Mouse (Mus musculus) right cerebral cortex, postnatal 10 days (tissue): ENCODE measurements around the gene Ccpg1.

Source experiments
- DNase-seq, 2 experiments: peaks; one replicate each; pipeline ENCODE4 v3.0.0; 2021; ENCODE audit warnings: low spot score in 2 of 2

The Ccpg1 gene

DNA sequence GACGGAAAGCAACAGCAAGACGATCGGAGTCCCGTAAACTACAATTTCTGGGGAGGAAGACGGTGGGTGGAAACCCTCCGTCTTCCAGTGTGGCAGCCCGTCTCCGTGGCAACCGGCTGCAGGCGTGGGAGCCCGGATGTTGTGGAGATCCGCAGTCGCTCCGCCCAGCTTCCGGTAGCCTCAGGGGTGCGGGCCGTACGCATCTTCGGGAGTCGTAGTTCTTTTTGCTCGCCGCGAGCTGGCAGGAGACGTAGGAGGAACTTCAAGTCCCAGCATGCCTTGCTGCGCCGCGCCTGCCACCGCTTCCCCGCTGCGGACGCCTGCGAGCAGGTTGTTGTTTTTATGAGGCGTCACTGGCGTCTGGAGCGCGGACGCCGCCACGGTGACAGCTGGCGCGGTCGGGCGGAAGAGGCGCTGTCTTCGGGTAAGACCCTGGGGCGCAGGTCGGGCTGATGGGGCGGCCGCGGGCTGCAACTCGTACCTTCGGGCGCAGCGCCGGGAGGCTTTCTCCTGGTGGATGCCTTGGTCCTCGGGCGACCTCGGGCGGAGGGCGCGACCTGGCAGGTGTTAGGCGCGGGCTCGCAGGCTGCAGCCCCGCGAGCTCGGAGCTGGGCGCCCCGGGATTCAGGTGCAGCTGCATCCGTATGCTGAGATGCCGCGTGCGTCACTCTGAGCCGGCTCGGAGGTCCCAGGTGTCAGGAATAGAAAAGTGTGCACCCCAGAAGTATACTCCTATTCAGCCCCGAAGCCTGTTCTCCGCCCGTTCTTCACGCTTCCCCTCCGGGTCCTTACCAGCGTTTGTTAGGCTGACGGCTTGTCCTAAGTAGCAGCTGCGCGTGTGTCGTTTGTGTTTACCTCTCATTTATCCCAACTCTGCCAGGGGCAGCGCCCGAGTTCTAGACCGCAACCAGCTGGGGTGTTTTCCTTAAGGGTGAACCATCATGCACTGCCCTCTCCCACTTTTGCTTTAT is at the start of gene Ccpg1, which contains the start of gene Ccpg1os:
Gene Ccpg1, plus strand, starts transcription at position 180 of the 971 bp plus-strand sequence.
Gene Ccpg1os, minus strand, starts transcription at position 133 of the 971 bp plus-strand sequence.
- DNase-seq: peak; percentile 99

DNA sequence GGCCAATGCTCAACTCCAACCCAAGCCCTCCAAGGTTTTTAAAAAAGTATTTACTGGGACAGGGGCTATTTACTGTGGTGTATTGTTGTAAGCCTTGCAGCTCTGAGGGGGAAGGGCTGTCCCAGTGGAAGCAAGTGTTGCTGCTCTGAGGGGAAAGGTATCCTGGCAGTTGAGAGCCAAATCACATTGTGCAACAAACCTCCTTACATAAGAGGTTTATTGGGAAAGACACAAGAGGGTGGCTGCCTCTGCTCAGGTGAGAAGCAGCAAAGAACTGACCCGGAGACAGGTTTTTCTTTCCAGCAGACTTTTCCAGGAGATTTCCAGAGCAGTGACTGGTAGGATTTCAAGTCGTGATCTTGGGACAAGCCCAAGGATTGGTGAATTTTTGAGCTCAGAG is 48.9 kb upstream of the Ccpg1 start:
- no peak for DNase-seq

GRCm38 (mm10) chr9:72943424-72943823 is 41.8 kb upstream of the Ccpg1 start:
- no peak for DNase-seq

DNA sequence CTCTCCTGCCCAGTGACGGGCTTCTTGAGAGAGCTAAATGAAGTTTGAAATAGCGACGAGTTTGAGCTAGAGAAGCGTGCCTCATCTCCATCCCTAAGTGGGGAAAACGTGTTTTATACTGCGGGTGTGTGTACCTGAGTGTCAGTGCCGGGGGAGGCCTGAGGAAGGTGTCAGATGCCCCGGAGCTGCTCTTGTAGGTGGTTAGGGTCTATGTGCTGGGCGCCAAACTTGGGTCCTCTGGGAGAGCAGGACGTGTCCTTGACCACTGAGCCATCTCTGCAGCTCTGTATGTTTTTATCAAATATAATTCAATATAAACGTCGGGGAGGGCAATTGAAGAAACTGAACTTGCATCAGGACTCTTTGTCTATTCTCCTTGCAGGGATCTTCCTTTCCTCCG is 40.9 kb upstream of the Ccpg1 start:
- DNase-seq: no peak

GRCm38 (mm10) chr9:72947010-72947409 is 38.2 kb upstream of the Ccpg1 start:
- no peak for DNase-seq

DNA sequence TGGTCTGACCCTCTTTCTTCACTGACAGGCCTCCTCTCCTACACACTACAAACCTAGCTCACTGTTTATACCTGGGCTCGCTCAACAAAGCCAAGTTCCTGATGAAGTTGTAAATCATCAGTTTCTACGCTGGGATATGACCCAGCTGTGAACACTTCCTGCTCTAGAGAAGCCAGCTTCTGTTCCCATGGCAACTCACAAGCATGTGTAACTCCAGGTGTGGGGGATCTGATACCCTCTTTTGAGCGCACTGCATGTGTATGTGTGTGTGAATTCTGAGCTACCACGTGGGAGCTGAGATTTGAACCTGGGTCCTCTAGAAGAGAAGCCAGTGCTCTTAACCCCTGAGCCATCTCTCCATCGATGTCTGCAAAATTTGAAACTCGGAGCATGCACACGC is 35.7 kb upstream of the Ccpg1 start:
- DNase-seq: no peak

DNA sequence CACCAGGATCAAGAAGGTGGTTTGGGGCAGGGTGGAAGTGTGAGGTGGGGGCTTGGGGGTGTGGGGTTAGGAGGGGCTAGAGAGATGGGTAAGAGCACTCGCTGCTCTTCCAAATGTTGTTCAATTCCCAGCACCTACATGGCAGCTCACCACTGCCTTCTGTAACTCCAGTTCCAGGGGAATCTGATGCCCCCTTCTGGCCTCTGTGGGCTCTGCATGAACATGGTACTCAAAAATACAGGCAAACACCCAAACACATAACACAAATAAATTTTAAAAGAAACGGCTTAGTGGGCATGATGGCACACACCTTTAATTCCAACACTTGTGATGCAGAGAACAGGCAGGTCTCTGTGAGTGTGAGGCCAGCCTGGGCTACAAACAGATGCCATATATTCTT is 30.5 kb upstream of the Ccpg1 start:
- DNase-seq: no peak

GRCm38 (mm10) chr9:72955546-72955945 is 29.7 kb upstream of the Ccpg1 start:
- DNase-seq: peak; percentile 67 to 74

DNA sequence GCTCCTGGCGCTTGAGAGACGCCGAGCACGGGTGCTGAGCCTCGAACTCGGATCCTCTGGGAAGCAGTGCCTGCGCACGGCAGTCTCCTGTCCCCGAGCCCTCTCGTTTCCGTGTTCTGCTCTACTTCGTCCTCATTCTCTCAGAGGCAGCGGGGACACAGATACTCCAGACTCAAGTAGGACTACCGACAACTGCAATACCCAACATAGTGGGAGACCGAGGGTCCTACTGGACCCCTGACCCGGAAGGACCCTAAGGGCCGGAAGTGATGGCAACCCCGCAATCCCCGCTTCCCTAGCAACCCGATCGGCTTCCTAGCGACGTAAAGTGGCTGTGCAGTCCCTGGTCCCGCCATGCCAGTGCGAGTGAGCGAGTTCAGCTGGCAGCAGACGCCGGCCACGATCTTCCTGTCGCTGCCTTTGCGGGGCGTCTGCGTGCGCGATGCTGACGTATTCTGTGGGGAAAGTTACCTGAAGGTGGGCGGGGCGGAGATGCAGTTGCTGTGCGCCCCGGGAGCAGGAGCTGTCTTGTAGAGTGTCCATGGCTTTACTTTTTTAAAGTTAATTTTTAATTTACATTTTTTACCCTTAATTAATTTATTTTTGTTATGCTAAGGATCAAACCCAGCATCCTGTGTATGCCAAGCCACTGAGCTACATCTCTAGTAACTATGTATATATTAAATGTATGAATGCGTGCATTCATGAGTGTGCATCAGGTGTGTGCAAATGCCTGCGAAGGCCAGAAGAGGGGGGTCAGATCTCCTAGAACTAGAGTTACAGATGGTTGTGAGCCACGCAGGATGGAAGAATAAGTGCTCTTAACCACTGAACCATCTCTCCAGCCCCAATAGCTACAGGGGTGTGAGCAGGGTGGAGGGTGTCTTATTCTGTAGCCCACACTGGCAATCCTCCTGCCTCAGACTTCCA is 26.4 kb upstream of the Ccpg1 start, which contains the start of the genes Dyx1c1 and Gm44503:
Gene Dyx1c1, plus strand, starts transcription at position 265 of the 930 bp plus-strand sequence.
Gene Gm44503, plus strand, starts transcription at position 332 of the 930 bp plus-strand sequence.
- peak; percentile 90 to 91 for DNase-seq

- no peak for DNase-seq
Observed at GRCm38 (mm10) chr9:72961346-72961745, 23.9 kb upstream of the Ccpg1 start.

DNA sequence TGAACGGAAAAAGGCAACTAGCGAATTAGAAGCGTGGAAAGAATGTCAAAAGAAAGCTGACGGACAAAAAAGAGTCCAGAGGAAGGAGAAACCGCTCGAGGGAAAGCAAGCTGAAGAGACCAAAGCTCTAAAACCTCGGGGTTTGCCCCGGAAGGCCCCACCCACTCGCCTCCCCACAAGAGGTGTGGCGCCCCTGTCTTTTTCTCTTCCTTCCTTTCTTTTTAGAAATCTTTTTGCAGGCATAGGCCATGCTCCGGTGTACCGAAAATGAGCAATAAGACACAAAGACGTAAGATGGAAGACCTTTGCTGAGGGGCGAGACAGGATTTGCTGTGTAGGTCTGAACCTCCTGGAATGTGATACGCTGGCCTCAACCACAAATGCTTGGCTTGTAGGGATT is 23.3 kb upstream of the Ccpg1 start:
- DNase-seq: no peak

DNA sequence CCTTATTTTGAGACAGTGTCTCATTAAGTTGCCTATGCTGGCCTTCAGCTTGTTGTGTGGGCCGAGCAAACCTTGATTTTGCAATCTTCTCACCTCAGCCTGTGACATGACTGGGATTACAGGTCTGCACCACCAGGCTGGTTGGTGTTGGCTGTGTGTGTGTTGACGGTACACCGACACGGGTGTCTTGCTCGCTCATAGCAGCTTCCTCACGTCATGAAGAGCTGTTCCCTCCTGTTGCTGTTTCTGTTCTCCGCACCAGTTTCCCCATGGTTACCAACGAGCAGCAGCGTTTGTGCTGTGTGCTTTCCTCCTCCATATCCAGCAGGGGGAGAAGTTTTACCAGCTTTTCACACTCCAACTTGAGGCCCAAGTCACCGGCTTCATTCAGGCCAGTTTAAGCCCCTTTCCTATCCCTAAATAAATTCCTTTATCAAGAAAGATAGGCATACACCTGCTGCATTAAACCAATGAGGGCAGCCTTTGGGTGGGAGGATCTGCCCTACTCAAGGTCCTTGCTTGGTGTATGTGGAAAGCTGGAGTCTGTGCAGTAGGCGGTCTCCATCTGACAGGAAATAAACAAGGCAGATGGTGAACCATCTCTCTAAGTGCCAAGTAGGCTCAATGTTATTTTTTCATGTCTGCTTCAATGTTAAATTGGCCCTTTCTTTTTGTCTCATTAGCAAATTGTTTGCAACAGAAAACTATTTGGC is 16.7 kb upstream of the Ccpg1 start:
- peak; percentile 77 to 87 for DNase-seq

DNA sequence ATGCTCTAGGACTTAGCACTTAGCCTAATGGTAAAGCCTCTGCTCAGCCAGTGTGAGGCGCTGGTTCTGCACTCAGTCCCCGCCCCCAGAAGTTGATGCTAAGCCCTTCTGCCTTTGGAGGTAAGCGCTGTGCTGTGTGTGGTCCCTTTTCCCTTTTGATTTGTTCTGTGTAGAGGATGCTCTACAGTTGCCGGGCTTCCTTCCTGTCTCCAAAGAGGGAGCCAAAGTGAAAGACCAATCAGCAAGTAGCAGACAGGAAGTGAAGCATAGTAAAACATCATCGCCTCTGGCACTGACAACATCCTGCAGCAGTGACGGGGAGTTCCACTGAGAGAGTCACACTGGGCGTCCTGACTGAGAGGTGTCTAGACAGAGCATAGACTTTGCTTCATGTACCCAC is 15.4 kb upstream of the Ccpg1 start:
- no peak for DNase-seq

DNA sequence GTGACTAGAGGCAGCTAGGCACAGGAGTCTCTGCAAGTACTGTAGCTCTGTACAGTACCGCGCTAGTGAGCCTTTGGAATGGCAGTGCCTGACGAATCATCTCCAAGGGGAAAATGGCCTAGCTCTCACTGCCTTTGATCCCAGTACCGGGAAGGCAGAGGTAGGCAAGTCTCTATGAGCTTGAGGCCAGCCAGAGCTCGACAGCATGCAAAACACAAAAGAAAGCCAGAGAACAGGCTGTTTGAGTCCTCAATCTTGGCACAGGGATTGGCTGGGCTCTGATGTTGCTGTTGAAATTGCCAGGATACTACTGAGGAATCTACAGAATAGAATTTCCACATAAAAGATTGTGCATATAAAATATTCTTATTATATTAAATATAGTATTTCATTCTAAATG is 12.8 kb upstream of the Ccpg1 start:
- DNase-seq: no peak

GRCm38 (mm10) chr9:72972984-72973383 is 12.2 kb upstream of the Ccpg1 start:
- DNase-seq: no peak

GRCm38 (mm10) chr9:72974734-72975133 is 10.5 kb upstream of the Ccpg1 start:
- DNase-seq: no peak

GRCm38 (mm10) chr9:72975242-72975641 is 10.0 kb upstream of the Ccpg1 start:
- DNase-seq: no peak

DNA sequence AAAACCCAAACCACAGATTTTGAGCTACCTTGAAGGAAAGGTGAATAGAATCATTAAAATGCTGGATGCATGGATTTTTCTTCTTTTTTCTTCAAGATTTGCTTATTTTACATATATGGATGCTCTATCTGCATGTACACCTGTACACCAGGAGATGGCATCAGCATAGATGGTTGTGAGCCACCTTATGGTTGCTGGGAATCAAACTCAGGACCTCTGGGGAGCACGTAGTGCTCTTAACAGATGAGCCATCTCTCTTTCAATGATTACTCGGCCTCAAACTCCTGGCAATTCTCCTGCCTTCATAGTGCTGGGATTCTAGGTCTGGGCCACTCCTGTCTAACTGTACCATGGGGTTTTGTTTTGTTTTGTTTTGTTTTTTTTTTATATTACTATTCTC is 2.2 kb upstream of the Ccpg1 start:
- DNase-seq: no peak

DNA sequence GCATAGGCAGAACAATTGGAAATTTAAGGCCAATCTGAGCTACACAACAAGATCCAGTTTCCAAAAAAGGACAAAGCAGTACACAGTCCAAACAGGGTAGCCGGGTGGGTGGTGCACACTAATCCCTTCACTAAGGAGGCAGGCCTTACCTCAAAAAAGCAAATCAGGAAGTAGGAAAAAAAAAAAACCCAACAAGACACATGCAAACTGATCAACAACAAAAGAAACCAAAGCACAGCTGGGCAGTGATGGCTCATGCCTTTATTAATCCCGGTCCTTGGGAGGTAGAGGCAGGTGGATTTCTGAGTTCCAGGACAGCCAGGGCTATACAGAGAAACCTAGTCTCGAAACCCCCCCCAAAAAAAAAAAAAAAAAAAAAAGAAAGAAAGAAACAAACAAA is 2.5 kb downstream of the Ccpg1 start:
- no peak for DNase-seq

DNA sequence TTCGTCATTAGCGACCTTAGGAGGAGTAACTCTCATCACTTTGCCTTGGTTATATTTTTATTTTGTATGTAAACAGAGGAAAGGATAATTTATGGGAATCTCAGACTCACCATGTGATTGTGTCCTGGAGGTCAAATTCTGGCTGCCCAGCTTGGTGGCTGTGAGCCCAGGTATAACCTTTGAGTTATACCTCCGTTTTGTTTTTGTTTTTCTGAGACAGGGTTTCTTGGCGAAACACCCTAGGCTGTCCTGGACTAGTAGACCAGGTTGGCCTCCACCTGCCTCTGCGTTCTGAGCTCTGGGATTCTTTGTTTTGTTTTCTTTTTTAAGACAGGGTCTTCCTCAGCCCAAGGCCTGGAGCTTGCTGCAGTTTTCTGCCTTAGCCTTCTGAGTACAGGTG is 3.5 kb downstream of the Ccpg1 start:
- no peak for DNase-seq

DNA sequence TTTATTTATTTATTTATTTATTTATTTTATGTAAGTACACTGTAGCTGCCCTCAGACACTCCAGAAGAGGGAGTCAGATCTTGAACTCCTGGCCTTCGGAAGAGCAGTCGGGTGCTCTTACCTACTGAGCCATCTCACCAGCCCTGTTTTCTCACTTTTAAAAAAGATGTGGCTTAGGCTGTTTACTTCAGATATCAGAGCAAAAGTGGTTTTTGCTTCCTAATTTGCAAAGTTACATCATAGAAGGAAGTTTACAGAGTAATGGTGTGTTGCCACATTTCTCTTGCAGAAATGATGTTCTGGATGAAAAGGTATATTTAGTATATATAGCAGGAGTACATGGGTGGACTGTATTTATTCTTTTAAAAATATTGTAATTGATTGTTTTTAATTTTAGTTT is 6.2 kb downstream of the Ccpg1 start:
- no peak for DNase-seq

- DNase-seq: no peak
Observed at GRCm38 (mm10) chr9:72992576-72992975, 7.3 kb downstream of the Ccpg1 start.
